Mouse (Mus musculus): ENCODE measurements around the gene Crcp.

Gene Crcp

GRCm38 (mm10) chr5:130052955-130053354 is 23.9 kb downstream of the Crcp start:
- no peak for DNase-seq (ENCODE audit: extremely low spot score, low read depth, low spot score)

- no peak for DNase-seq (ENCODE audit: extremely low spot score, low read depth, low spot score)
Observed at GRCm38 (mm10) chr5:130055688-130056087, 26.6 kb downstream of the Crcp start.

DNA sequence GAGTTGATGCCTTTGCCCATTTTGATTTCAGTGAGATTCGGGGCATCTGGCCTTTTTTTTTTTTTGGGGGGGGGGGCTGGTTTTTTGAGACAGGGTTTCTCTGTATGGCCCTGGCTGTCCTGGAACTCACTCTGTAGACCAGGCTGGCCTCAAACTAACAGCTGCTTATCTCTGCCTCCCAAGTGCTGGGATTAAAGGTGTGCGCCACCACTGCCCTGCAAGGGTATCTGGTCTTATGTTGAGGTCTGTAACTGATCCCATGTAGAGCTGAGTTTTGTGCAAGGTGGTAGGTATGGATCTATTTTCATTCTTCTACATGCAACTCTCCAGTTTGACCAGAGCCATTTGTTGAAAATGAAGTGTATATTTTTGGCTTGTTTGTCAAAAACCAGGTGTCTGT is 27.2 kb downstream of the Crcp start:
- DNase-seq (ENCODE audit: extremely low spot score, low read depth, low spot score) = no peak

GRCm38 (mm10) chr5:130059413-130060328 is 30.6 kb downstream of the Crcp start:
- DNase-seq (ENCODE audit: extremely low spot score, low read depth, low spot score) = no peak

- no peak for DNase-seq (ENCODE audit: extremely low spot score, low read depth, low spot score)
Observed at GRCm38 (mm10) chr5:130060329-130060665, 31.2 kb downstream of the Crcp start.

DNA sequence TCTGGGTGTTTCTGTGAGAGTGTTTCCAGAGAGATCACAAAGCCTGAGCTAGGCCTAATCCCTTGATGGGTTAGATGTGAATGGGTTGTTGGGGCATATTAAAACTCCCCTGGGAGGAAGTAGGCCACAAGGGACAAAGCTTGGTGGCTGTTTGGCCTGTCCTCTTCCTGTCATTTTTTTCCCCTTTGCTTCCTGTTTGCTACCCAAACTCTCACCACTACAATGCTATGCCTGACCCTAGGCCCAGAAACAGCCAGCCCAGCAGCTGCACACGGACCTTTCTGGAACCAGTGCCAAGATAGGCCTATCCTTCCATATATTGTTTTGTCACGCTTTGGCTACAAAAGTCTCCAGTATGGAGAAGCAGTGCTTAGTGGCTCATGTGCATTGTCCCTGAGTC is 33.0 kb downstream of the Crcp start:
- no peak for DNase-seq (ENCODE audit: extremely low spot score, low read depth, low spot score)

DNA sequence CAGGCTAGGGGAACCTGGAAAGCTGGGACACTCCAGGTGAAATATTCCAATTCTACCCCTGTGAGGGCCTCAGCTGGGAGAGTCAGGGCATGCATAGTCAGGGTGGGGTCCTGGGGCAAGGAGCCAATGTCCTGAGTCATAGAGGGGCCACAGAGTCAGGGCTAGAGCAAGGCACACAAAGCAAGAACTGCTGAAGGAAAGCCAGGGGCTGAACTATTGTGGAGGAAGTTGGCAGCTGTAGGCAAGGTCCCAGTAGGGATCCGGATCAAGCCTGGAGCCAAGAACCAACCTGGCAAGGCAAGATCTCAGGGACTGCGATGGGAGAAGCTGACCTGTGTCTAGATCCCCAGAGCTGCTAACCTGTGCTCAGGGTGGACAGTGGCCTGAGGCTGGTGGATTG is 34.7 kb downstream of the Crcp start:
- DNase-seq (ENCODE audit: extremely low spot score, low read depth, low spot score) = no peak

DNA sequence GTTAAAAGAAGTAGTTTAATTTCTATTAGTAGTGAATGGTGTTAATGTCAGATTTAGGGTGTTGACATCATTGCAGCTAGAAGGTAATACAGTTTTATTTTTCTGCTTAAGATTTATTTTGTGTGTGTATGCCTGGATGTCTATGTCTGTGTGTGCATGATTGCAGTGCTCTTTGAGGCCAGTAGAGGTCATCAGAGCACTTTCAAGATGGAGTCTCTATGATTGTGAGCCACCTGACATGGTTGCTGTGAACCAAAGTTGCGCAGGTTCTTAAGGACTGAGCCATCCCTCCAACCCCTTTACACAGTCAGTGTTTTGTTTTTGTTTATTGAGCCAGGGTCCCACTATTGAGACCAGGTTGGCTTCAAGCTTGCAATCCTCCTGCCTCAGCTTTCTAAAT is 36.5 kb downstream of the Crcp start:
- no peak for DNase-seq (ENCODE audit: extremely low spot score, low read depth, low spot score)

GRCm38 (mm10) chr5:130067841-130068264 is 38.8 kb downstream of the Crcp start:
- no peak for DNase-seq (ENCODE audit: extremely low spot score, low read depth, low spot score)

DNA sequence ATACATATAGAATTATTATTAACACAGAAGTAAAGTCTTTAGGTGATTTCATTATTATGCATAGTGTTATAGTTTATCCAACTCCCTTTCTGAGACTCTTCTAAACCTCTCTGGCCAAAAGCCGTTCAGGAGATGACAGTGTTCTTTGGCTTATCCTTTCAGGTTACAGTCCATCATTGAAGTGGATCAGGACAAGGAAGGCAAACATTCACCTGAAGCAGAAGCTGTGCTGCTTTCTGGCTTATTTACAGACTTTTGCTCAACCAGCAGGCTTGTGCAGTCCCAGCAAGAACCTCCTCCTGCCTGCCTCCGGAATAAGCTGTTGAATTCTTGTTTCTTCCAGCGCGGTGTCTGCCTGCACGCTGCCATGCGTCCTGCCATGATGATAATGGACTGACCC is 43.9 kb downstream of the Crcp start, which contains the start of gene Tpst1:
Gene Tpst1 (plus strand): TSS at position 301 of the 400 bp plus-strand sequence.
- DNase-seq (ENCODE audit: extremely low spot score, low read depth, low spot score) = no peak

DNA sequence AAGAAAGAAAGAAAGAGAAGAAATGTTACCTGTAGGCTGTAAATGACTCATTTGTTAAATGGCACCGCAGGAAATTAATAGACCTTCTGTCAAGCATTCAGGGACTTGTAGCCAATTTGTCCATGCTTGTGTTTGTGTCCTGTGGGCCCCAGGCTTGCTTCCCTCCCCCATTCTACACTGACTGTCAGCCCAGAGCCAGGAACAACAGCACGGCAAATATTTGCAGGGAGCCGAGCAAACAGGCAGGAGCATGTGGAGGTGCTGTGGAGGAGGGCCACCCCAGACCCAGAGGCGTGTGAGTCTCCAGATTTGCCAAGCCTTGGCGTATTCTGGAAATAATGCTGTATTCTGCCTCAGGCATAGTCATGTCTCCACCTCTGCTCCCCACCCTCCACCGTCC is 45.4 kb downstream of the Crcp start:
- no peak for DNase-seq (ENCODE audit: extremely low spot score, low read depth, low spot score)

DNA sequence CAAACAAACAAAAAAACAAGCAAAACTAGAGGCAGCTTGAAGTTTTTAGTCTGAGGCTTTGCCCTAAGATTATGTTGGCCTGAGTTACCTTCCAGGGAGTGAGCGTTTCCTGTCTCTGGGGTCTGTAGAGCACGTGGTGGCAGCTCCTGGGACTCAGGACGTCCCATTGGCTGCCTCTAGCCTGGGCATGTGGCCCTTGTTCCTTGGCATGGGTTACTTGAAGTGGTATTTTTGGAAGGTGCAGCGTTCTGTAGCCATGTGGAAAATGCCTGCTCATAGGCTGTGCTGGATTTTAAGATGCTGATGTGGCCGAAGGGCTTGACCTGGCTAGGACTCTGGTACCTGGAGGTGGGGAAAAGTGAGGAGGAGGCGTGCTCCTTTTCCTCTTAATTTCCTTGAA is 47.3 kb downstream of the Crcp start:
- DNase-seq (ENCODE audit: extremely low spot score, low read depth, low spot score) = no peak

- DNase-seq (ENCODE audit: extremely low spot score, low read depth, low spot score) = no peak
Observed at GRCm38 (mm10) chr5:130078096-130078833, 49.2 kb downstream of the Crcp start.

DNA sequence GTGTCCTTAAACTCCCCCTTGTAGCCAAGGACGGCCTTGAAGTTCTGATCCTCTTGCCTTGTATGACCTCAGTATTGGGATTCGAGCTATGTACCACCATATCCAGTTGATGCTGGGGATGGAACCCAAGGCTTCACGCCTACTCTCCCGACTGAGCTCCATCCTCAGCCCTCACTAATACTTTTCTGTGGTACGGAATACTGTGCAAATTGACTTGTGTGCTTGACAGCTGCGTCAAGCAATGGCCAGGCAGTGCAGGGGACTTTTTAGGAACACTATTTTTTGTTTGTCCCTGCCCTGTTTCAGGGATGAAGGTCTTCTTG is 49.7 kb downstream of the Crcp start:
- DNase-seq (ENCODE audit: extremely low spot score, low read depth, low spot score) = no peak

DNA sequence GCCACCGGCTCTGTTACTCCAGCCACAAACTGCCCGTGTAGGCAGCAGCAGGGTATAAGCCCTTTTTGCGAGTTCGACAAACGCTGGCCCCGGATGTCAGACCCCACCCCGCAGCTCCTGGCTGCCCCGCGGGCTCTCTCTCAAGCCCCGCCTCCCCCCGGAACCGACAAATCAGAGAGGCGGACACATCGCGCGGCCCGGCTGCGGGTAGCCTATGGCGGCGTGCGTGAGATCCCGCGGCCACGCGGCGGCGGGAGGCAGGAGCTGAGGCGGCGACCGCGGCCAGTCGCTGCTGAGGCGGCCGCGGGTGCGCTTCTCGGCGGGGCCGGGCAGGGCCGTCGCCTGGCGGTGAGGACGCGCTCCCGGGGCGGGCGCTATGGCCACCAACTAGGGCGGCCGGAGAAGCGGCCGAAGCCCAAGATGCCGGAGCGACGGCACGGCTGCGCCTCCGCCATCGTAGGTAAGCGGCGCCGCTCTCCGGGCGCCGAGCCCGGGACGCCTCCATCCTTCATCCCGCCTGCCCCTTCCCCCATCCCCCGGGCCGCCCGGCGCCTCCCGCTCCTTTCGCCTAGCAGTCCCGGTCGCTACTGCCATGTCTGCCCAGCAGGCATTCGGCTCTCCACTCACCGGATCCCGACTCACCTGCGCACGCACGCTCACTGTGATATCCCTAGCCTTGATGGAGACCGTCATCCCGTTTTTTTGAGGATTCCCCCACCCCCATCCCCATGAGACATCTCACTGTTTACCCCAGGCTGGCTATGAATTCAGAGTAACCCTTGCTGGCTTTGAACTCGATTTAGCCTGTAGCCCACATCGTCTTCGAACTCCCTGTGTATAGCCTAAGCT is 50.3 kb downstream of the Crcp start:
- peak; percentile 39 for DNase-seq (ENCODE audit: extremely low spot score, low read depth, low spot score)

- DNase-seq (ENCODE audit: extremely low spot score, low read depth, low spot score) = no peak
Observed at GRCm38 (mm10) chr5:130080051-130080681, 51.1 kb downstream of the Crcp start.

- DNase-seq (ENCODE audit: extremely low spot score, low read depth, low spot score) = no peak
Observed at GRCm38 (mm10) chr5:130081181-130081881, 52.2 kb downstream of the Crcp start.

GRCm38 (mm10) chr5:130082431-130082830 is 53.3 kb downstream of the Crcp start:
- DNase-seq (ENCODE audit: extremely low spot score, low read depth, low spot score) = no peak

GRCm38 (mm10) chr5:130084271-130084670 is 55.2 kb downstream of the Crcp start:
- no peak for DNase-seq (ENCODE audit: extremely low spot score, low read depth, low spot score)

GRCm38 (mm10) chr5:130088008-130088407 is 58.9 kb downstream of the Crcp start:
- no peak for DNase-seq (ENCODE audit: extremely low spot score, low read depth, low spot score)
